Mouse (Mus musculus) layer of hippocampus, adult 8-10 months (tissue): Measurements from ENCODE around the gene Rab25. TPM values are rescaled to one million over a fixed set of nuclear protein-coding genes. Genes with fewer than 3 reads are reported as not detected.
A peak's percentile ranks its signal among the peaks of the same experiment; 100 is the strongest.
"Not testable (repeated sequence)": the region's sequence is repeated elsewhere in the genome, so short reads cannot be mapped to it uniquely, and the experiment has no call there.

Source experiments
- DNase-seq, 2 experiments: peaks; one replicate each; pipeline ENCODE4 v3.0.0; 2022; ENCODE audit warnings: low spot score in 2 of 2
- total RNA-seq, 4 experiments: library from RNA; stranded (reverse); gene quantifications; 2 replicates each; pipeline ENCODE4 v1.2.4; 2022

The Rab25 gene
- total RNA-seq: 1 to 10 TPM in 1 of 4 experiments, not detected in 3; 1.5 TPM

DNA sequence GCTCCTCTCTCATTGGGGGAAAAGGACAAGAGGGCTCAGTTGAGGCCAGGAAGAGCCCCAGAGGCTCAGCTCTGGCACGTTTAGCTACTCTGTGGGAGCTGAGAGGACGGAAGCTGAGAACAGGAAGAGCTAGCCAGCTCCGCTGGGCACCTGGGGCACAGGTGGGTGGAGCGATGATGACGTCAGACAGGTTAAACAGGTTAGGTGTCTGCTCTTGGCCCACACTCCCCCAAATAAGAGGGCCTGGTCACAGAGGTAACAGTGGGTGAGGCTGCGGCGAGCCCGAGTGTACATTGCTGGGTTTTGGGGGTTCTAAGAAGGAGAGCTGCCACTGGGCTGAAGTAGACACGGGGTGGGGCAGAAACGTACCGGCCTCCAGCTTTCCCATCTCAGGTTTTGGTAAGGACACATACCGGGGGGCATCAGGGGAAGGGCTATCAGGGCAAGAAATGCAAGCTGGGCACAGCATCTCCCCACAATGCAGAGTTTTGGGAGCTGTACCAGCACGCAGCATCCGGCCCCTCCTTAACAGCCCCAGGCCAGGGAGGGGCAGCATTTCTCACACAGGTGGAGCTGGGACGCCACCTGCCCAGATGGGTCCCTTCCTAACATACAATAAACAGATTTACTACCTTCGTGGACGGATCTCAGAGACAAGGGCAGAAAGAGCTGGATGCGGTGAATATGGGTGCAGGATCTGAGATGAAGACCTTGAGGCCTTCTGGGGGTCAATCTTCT, at the start of gene Rab25:
Gene Rab25, minus strand, starts transcription at position 121 of the 738 bp plus-strand sequence.
- DNase-seq: no peak

DNA sequence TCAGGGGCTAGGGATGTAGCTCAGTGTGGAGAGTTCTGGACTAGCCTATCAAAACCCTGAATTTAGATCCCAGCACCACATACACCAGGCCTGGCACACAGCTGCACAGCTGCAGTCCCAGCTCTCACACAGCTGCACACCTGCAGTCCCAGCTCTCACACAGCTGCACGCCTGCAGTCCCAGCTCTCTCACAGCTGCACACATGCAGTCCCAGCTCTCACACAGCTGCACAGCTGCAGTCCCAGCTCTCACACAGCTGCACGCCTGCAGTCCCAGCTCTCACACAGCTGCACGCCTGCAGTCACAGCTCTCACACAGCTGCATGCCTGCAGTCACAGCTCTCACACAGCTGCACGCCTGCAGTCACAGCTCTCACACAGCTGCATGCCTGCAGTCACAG, 48.4 kb upstream of the Rab25 start:
- DNase-seq: not testable (repeated sequence)

DNA sequence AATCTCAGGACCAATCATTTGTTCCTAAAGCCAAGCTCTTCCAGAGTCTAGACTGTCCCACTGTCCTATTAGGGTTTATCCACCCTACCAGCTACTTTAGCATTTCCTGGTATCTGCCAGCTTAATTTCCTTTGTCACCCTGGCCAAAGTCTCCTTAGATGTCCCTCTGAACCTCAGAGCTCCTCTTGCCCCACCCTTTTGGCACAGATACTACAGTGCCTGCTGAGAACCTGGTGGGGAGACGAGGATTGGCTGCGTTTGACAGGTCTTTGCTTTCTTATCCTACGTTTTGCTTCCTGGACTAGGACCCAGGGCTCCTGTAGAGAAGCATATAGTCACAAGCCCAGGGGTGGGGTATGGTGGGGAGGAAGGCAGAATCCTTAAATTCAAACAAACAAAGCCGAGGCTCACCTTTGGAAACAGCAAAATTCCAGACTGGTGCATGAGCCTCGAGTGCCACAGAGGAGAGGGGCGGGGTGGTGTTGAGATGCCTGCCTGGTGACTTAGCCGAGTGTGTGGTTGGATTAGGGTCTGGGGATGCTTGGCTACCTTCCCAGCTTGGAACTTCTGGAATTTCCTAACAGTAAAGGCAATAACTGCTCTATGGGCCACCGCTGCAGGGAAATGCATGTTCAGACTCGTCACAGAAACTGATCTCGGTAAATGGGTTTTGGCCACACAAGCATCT, 45.9 kb upstream of the Rab25 start:
- DNase-seq: no peak

DNA sequence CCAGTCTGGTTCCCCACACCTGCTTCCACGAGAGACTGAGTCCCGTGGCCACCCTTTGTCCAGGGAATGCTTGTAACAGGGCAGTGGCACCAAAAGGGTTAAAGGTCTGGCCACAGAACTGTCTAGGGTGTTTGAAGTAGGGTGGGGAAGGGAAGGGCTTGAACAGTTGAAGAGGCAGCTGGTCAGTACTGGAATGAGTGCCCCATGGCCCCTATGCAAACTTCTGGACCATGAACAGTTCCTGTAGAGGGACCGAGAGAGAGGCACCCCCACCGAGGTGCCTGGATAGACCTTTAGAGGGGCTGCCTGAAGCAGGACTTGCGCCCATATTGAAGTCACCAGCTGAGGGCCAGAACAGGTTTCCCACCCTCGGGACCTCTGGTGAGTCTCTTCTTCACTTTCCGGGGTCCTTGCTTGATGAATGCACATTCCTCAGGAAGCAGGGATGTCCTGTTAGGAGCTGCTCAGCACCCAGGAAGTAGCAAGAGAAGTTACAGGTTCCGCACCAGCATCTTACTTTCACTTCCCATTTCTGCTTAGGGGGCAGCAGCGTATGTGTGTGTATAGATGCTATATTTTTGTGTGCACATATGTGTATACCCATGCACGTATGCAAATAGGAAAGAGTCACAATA, 45.0 kb upstream of the Rab25 start:
- no peak for DNase-seq

- DNase-seq: no peak
Measured at GRCm38 (mm10) chr3:88591950-88592731, 44.0 kb upstream of the Rab25 start.

DNA sequence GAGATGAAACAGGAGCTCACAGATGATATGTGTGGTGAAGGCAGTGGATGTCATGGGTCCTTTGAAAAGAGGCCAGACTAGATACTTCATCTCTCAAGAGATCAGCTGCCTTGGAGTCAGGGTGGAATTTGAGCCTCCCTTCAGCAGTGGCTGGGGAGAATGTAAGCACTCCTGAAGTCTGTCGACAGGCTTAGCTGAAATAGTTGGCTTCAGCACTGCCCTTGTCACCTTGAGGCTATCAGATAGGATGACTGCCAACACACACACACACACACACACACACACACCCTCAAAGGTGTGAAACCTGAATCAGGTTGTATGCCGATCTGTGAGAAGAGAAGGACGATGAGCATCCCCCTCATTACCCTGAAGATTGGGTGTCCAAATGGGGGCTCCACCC, 42.9 kb upstream of the Rab25 start:
- no peak for DNase-seq

GRCm38 (mm10) chr3:88590246-88590645, 42.1 kb upstream of the Rab25 start:
- no peak for DNase-seq

GRCm38 (mm10) chr3:88586640-88587039, 38.5 kb upstream of the Rab25 start:
- no peak for DNase-seq

DNA sequence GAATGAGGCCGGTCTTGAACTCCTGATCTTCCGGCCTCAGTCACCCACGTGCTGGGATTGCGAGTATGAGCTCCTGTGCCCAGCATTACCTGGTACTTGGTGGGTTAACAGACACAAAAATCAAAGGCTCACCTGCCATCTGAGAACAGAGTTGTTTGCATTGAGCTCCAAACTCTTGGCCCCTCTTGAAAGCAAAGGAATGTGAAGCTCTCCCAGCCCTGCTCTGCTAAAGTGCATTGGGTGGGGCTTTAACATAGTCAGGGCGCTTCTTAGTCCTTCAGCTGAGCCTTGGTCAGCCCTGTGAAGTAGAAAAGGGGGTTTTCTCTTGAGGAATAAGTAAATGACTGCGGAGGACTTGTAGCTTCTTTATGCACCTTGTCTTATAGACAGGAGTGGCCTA, 37.7 kb upstream of the Rab25 start:
- DNase-seq: no peak

GRCm38 (mm10) chr3:88579454-88580117, 31.5 kb upstream of the Rab25 start:
- peak; percentile 76 to 78 for DNase-seq

DNA sequence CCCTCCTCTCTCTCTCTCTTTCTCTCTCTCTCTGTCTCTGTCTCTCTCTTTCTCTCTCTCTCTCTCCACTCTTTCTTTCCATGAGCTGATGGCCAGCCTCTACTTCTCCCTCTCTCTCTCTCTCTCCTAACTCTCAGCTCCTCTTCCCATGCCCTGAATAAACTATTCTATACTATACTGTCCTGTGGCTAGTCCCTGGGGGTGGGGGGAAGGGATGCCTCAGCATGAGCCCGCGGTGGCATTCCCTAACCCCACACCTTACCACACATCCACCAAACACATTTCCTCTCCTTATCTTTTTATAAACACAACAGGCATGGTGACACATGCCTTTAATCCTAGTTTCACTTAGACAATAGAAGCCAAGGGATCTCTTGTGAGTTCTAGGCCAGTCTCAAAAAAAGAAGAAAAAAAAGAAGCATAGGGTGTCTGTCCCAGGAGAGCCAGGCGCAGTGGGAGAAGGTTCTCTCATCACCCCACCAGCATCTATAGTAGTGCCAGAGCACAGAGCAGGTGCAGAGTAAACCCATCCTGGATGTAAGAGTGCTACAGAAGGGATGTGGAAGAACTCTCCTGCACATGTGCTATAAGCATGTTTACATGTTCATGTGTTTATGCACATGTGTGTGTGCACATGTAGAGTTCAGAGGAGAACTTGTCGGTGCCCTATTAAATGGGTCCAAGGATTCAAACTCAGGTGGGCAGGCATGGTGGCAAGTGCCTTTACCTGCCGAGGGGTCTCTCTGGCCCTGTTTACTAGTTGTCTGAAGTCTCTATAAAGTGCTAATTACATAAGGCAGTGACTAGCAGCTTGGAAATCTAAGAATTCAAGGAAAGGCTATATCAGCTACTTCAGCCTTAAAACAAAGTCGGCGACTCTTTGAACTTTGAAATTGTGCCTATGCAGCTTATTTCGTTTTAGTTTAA, 30.7 kb upstream of the Rab25 start:
- DNase-seq: no peak

DNA sequence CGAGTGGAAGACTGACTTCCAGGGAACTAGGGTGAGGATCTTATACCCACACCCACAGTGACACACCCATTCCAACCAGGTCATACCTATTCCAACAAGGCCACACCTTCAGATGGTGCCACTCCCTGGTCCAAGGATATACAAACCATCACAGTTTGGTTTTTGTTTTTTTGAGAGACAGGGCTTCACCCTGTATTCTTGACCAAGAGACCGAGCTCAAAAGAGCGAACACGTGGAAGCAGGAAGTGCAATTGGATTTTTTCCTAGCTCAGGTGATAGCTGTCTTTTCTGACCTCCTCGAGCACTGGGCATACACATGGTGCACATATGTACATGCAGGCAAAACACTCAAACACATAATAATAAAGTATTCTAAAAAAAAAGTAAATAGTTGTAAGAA, 29.7 kb upstream of the Rab25 start:
- DNase-seq: not testable (repeated sequence)

- no peak for DNase-seq
Measured at GRCm38 (mm10) chr3:88575540-88575939, 27.4 kb upstream of the Rab25 start, which contains the start of gene Ssr2. Gene Ssr2 (plus strand): TSS chr3:88575876.

DNA sequence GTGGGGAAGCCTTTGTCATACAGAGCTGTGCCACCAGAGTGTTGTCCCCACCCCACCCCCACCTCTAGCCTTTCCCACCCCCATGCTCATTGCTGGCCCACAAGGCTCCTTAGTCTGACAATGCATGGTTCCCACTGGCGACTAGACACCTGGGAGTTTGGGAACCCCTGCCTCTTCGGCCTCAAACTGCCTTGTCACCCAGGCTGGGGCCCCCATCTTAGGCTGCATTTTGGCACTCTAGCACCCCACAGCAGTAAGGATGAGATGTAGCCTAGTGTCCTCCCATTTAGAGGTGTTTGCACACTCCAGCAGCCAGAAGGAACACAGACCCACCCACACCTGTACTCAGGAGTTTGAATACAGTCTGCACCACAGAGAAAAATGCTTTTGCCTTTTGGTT, 25.7 kb upstream of the Rab25 start:
- DNase-seq: no peak

- DNase-seq: no peak
Measured at GRCm38 (mm10) chr3:88572835-88573234, 24.7 kb upstream of the Rab25 start.

DNA sequence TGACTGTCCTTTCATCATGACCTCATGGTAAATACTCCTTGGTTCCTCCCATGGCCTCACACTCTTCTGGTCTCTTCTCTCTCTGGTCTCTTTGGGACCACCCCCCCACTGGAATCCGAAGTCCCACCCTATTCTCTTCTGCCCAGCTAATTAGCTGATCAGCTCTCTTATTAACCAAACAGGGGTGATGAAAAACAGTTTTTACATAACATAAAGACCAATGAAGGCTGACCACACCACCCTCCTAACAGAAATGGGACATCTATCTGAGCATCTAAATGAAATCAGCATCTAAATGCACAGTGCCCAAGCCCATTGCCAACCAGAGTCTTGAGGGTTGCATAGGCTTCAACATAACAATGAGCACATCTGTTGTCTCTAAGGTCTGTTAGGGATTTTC, 23.8 kb upstream of the Rab25 start:
- DNase-seq: no peak

DNA sequence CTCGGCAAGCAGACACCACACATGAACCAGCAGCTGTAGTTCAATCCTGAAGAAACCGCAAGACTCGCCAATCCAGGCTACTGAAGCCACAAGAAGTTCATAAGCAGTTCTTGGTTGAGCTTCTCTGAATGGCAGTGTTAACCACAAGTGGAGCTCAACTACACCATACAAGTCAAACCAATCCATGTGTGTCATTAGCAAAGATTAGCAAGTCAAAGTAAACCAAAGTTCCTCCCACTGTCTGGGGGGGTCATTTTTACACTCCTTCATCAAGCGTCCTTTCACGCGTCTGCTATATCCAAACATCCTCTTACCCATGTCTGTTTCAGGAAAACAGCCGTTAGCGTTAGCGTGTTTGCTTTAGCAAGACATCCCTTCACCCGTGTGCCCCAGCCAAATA, 22.2 kb upstream of the Rab25 start:
- DNase-seq: no peak

GRCm38 (mm10) chr3:88569694-88570093, 21.6 kb upstream of the Rab25 start:
- DNase-seq: no peak

DNA sequence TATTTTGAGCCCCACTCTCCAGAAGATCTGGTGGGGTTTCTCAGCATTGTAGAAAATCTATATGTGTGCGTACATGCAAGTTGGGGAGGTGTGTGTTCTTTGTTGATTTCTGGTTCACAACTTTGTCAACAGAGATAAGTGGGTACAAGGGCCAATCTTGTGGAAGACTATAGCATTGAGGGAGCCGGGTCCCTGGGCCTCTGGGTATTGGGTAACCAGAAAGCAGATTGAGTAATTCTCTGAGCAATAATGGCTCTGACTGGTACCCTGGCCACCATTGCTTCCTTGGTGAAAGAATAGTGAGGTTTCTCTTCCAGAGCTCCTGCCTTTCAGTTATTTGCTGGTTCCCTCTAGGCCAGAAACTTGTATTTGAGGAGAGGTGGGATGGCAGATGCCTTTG, 21.0 kb upstream of the Rab25 start:
- no peak for DNase-seq

DNA sequence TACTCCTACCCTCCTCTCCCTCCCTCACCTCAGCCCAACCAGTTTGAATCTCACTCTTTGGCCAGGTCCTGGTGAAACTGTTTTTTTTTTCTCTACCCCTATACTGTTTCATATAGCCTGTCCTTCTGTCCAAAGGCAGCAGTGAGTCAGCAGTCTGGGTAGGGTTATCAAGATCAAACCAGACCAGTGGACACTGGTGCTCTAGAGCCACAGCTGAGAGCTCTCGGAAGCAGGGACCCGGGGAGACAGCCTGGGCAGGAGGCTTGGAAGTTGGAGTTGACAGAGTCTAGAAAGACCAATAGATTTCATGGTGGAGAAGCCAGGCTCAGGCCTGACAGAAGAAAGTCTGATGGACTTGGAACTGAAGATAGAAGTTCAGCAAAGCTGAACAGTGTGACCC, 20.5 kb upstream of the Rab25 start:
- no peak for DNase-seq
